Mouse (Mus musculus) stomach, postnatal 0 days (tissue): ENCODE measurements around the gene Zdhhc20.

ENCODE experiments used
- CTCF ChIP-seq: IDR thresholded peaks from 2 replicates; pipeline ENCODE4 v1.5.1; 2016; ENCODE audit warnings: antibody characterized with exemption, low read depth, mild to moderate bottlenecking, moderate library complexity
- EP300 ChIP-seq: optimal IDR thresholded peaks from 2 replicates; pipeline ENCODE3; 2016; ENCODE audit warnings: antibody characterized with exemption

DNA sequence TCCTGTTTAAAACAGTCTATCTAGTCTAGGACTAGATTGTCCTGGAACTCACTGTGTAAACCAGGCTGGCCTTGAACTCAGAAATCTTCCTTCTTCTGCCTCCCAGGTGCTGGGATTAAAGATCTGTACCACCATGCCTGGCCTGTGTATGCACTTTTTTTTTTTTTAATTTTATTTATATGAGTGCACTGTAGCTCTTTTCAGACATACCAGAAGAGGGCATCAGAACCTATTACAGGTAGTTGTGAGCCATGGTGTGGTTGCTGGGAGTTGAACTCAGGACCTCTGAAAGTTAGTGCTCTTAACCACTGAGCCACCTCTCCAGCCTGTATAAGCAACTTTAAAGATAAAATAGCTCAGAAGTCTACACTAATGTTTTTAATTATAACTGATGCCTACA, 9.0 kb downstream of the Zdhhc20 start:
- TF ChIP-seq CTCF (peak; percentile 30; the same call in 1 of the 2 replicates), EP300 (no peak)
